Mouse (Mus musculus) liver, postnatal 0 days (tissue): ENCODE measurements around the gene Tedc1.

Source experiments
- CTCF ChIP-seq: sonication (generic); IDR thresholded peaks from 2 replicates; pipeline ENCODE4 v1.5.1; 2016; ENCODE audit warnings: antibody characterized with exemption, low read depth
- EP300 ChIP-seq: IDR thresholded peaks from 2 replicates; pipeline ENCODE4 v1.6.1; 2016; ENCODE audit warnings: antibody characterized with exemption, low read depth, mild to moderate bottlenecking

DNA sequence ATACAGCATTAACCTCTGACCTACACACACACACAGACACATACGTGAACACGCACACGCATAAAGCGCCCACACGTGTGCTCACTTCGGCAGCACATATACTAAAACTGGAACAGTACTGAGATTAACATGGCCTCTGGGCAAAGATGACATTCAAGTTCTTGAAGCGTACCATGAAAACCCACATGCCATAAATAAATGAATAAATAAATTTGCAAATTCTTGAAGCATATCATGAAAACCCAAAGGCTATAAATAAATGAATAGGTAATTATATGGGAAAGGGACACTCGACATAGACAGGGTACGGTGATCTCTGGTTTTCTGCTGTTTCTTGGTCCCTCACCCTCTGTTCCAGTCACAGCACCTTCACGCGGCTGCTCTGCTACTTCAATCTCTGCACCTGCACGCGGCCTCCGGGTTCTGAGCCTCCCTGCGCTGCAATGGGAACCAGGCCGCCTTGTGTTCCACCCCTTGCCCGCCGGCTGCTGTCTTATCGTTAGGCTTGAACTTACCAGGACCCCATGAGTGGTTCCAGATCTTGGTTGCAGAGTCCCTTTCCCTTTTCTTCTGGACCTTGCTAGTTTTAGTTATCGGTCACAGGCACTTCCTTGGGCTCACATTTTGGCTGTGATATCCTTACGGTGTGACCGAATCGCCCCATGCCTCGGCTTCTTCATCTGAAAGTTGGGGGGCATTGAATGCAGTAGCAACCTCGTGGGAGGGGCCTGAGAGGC is 58.0 kb downstream of the Tedc1 start:
- TF ChIP-seq CTCF (no peak), EP300 (no peak)
